Mouse (Mus musculus): ENCODE measurements at regions not wholly inside any gene's neighbourhood (a gene's known extent, or its start where the extent isn't known, plus 50 kb on each side); places are given as distances from the start of the nearest gene placed in this dataset.

DNA sequence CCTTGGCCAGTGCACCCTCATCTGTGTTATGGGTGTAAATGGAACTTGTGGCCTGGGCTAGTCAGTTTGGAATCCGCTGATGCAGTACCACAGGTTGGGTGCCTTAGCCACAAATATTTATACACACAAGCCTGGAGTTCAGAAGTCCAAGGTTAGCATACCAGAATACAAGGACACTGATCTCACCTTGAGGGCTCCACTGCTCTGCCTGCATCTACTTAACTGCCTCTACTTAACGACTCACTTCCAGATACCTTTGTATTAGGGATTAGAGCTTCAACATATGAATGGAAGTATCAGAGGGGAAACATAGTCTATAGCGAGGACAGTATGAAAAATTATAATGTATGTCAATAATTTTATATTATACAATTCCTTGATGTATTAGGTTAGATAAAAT lies 57.5 kb downstream of the Tmem174 start:
- 86% methylated on average over 3 of the region's 3 CpGs for WGBS
- H3K27me3 ChIP-seq (ENCODE audit: control insufficient read depth, insufficient read depth, low read length): no peaks in the 10 kb centered on the region; the same call in 1 of the 2 replicates
- no peak overlapping the region for H3K4me3 ChIP-seq (ENCODE audit: low read depth, low read length)

DNA sequence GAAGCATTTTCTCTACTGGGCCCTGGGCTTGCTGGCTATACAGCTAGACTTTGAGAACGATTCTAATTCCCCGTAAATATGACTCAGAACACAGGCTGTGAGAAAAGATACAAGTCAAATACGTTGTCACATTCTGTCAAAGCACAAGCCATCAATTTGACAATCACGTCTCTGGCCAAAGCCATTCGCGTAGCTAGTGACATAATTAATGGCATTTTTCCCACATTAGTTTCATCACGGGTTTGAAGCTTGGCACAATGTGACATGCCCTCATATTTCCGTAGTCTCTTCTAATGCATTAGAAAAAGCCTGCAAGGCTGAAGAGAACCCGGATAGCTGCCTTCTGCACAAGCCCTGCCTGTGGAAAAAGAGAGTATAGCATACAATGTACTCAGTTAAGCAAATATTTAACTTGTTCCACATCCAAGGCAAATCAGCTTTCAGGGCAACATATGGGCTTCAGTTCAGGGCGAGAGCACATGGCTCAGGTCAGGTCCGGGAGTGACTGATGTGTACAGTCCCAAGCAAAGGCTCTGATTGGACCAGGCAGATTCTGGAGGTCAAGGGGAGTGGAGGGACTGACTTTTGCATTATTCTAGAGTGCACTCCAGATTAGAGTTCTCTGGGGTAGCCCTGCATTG lies 58.7 kb downstream of the Tmem174 start:
- ATAC-seq (replicated peaks; ENCODE audit: insufficient number of reproducible peaks, low FRiP score, low TSS enrichment, low read depth): no peak
- no peak for DNase-seq (ENCODE audit: low spot score)
- no peak overlapping the region for H3K27ac ChIP-seq (replicated peaks; ENCODE audit: low read depth, low read length)
- WGBS: 63% methylated on average over 11 of the region's 11 CpGs
- H3K4me2 ChIP-seq (ENCODE audit: low read depth, low read length): no peak overlapping the region
- H3K36me3 ChIP-seq (replicated peaks; ENCODE audit: control insufficient read depth, insufficient read depth, low read depth, low read length): no peaks in the 10 kb centered on the region
- no peaks in the 10 kb centered on the region; the same call in 1 of the 2 replicates for H3K27me3 ChIP-seq (ENCODE audit: control insufficient read depth, insufficient read depth, low read length)
- H3K9me3 ChIP-seq (replicated peaks; ENCODE audit: control insufficient read depth, low read length): no peaks in the 10 kb centered on the region
- H3K4me3 ChIP-seq (ENCODE audit: low read depth, low read length): no peak overlapping the region
- H3K4me1 ChIP-seq (ENCODE audit: control insufficient read depth, insufficient read depth, low read length): no peaks in the 10 kb centered on the region; the same call in 1 of the 2 replicates
- no peak overlapping the region for H3K9ac ChIP-seq (replicated peaks; ENCODE audit: low read length)

More for the DNA sequence above, 57.5 kb downstream of the Tmem174 start:
- H3K9ac ChIP-seq (replicated peaks; ENCODE audit: low read length): no peak overlapping the region
- ATAC-seq (replicated peaks; ENCODE audit: insufficient number of reproducible peaks, low FRiP score, low TSS enrichment, low read depth) (no peak), DNase-seq (ENCODE audit: low spot score) (no peak)
- no peak overlapping the region for H3K4me2 ChIP-seq (ENCODE audit: low read depth, low read length)
- H3K27ac ChIP-seq (replicated peaks; ENCODE audit: low read depth, low read length): no peak overlapping the region
- no peaks in the 10 kb centered on the region for H3K36me3 ChIP-seq (replicated peaks; ENCODE audit: control insufficient read depth, insufficient read depth, low read depth, low read length)
- H3K4me1 ChIP-seq (ENCODE audit: control insufficient read depth, insufficient read depth, low read length): no peaks in the 10 kb centered on the region
- no peaks in the 10 kb centered on the region for H3K9me3 ChIP-seq (replicated peaks; ENCODE audit: control insufficient read depth, low read length)

DNA sequence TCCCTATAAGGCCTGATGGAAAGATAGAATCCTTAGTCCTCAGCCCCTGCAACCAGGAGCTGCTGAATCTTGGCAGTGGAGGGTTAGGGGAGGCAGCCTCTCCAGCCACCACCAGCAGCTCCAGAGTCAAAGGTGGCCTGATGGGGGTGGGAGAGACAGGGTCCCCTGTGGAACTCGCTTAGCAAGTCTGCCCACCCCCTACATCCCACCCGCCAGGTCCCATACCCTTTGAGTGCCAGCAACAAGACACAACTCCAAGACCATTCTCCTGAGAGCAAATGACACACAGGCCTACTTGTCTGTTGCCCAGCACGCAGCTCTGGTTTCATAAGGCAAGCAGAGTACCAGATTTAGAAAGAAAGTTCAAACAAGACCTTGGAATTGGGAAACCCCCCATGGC lies 61.1 kb downstream of the Tmem174 start:
- Histone ChIP-seq H3K27ac (replicated peaks; ENCODE audit: low read depth, low read length) (no peak overlapping the region), H3K4me2 (ENCODE audit: low read depth, low read length) (no peak overlapping the region), H3K9me3 (replicated peaks; ENCODE audit: control insufficient read depth, low read length) (no peaks in the 10 kb centered on the region), H3K9ac (replicated peaks; ENCODE audit: low read length) (no peak overlapping the region), H3K4me1 (ENCODE audit: control insufficient read depth, insufficient read depth, low read length) (peaks cover 10% of the 10 kb centered on the region), H3K4me3 (ENCODE audit: low read depth, low read length) (no peak overlapping the region), H3K36me3 (replicated peaks; ENCODE audit: control insufficient read depth, insufficient read depth, low read depth, low read length) (no peaks in the 10 kb centered on the region), H3K27me3 (ENCODE audit: control insufficient read depth, insufficient read depth, low read length) (peaks cover 2% of the 10 kb centered on the region; the same call in 1 of the 2 replicates)
- ATAC-seq (replicated peaks; ENCODE audit: insufficient number of reproducible peaks, low FRiP score, low TSS enrichment, low read depth) (no peak), DNase-seq (ENCODE audit: low spot score) (no peak)
- WGBS: 75% methylated on average over 3 of the region's 3 CpGs

DNA sequence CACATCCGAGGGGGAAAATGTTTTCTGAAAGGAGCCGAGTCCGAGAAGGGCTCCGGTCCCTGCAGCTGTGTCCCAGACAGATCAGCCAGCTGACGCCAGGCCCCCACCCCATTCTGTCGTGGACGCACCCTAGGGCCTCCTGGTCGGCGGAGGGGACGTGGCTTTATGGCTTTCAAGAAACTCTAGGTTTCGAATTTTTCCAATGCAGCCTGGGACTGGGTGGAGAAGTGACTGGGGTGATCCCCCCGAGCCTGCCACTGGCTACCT lies 63.2 kb downstream of the Tmem174 start:
- DNase-seq (ENCODE audit: low spot score) (no peak), ATAC-seq (replicated peaks; ENCODE audit: insufficient number of reproducible peaks, low FRiP score, low TSS enrichment, low read depth) (no peak)
- peaks cover 10% of the 10 kb centered on the region for H3K4me1 ChIP-seq (ENCODE audit: control insufficient read depth, insufficient read depth, low read length)
- 14% methylated on average over 12 of the region's 12 CpGs for whole genome bisulfite sequencing
- no peaks in the 10 kb centered on the region for H3K36me3 ChIP-seq (replicated peaks; ENCODE audit: control insufficient read depth, insufficient read depth, low read depth, low read length)
- H3K27me3 ChIP-seq (ENCODE audit: control insufficient read depth, insufficient read depth, low read length): peaks cover 2% of the 10 kb centered on the region; the same call in 1 of the 2 replicates
- no peak overlapping the region for H3K4me2 ChIP-seq (ENCODE audit: low read depth, low read length)
- no peaks in the 10 kb centered on the region for H3K9me3 ChIP-seq (replicated peaks; ENCODE audit: control insufficient read depth, low read length)
- no peak overlapping the region for H3K27ac ChIP-seq (replicated peaks; ENCODE audit: low read depth, low read length)
- H3K9ac ChIP-seq (replicated peaks; ENCODE audit: low read length): 0 out of 2 replicates have a peak overlapping the region, but pooled peaks have one; percentile 14
- no peak overlapping the region for H3K4me3 ChIP-seq (ENCODE audit: low read depth, low read length)

DNA sequence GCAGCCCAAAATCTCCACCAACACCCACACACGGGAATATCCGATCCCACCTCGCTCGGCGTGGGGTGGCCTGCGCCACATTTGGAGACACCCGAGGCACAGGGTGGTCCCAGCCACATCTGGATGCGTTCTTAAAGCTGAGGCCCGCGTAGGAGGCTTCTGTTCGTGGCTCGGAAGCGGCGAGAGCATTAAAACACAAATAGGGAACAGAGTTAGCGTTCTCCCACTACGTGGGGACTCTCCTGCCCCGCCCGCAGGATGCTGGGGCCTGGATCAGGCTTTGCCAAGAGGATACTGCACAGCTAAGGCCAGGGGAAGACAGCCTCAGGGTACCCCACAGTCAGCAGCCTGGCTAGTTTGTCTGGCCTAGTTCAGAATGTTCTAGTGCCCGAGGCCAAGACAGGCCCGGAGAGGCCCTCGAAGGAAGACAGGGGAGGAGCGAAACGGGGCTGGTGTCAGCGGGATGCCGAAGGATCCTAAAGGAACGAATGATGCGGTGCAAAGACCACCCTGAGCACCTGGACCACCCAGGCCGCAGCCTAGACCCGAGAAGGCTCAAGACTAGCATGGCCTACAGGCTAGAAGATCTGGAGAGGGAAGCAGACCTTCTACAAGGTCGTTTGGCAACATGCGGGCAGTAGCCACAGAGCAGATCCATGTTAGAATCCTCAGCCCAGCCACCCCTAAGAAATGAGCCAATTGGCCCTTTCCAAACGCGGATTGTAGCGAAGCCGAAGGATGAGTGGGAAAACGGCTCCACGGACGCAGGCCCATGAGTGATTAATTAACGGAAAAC lies 63.8 kb downstream of the Tmem174 start:
- 5% methylated on average over 39 of the region's 39 CpGs for WGBS
- H3K36me3 ChIP-seq (replicated peaks; ENCODE audit: control insufficient read depth, insufficient read depth, low read depth, low read length): no peaks in the 10 kb centered on the region
- H3K4me3 ChIP-seq (ENCODE audit: low read depth, low read length): peak overlapping the region; percentile 29
- peak overlapping the region; percentile 59; the same call in 1 of the 2 replicates for H3K27ac ChIP-seq (replicated peaks; ENCODE audit: low read depth, low read length)
- peak; percentile 51; the same call in 1 of the 2 replicates for ATAC-seq (replicated peaks; ENCODE audit: insufficient number of reproducible peaks, low FRiP score, low TSS enrichment, low read depth)
- peaks cover 2% of the 10 kb centered on the region; the same call in 1 of the 2 replicates for H3K27me3 ChIP-seq (ENCODE audit: control insufficient read depth, insufficient read depth, low read length)
- peak overlapping the region; percentile 48; the same call in 1 of the 2 replicates for H3K9ac ChIP-seq (replicated peaks; ENCODE audit: low read length)
- DNase-seq (ENCODE audit: low spot score): peak; percentile 45
- H3K9me3 ChIP-seq (replicated peaks; ENCODE audit: control insufficient read depth, low read length): no peaks in the 10 kb centered on the region
- peaks cover 10% of the 10 kb centered on the region for H3K4me1 ChIP-seq (ENCODE audit: control insufficient read depth, insufficient read depth, low read length)
- H3K4me2 ChIP-seq (ENCODE audit: low read depth, low read length): peak overlapping the region; percentile 69

DNA sequence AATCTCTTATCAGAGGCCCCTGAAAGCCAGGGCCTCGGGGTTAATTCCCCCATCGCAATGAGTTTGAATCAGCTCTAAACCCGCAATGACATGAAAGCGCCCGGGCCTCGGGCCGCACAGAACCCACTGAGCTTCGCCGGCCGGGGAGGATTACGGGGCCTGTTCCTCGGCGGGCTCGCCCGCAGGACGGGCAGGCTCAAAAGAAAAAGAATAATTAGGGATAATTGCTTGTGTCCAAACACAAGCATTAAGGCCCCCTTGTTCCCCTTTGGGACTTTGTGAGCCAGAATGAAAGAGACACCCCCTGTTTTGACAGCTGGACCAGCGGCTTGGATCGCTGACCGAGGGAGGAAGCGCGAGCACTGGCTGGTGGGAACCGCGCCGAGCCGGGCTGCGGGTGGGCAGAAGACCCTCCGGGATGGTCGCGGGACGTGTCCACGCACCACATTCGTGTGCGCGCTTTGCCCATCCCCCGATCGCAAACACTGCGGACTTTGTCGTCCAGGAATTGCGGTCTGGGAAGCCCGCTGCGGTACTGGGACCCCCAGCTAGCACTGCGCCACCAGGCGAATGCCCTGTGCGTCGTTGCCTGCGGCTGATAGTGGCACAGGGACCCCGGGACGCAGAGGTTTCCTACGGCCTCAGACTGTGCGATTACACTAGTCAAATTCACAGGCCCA lies 64.5 kb downstream of the Tmem174 start:
- H3K4me1 ChIP-seq (ENCODE audit: control insufficient read depth, insufficient read depth, low read length): peaks cover 10% of the 10 kb centered on the region
- H3K36me3 ChIP-seq (replicated peaks; ENCODE audit: control insufficient read depth, insufficient read depth, low read depth, low read length): no peaks in the 10 kb centered on the region
- no peaks in the 10 kb centered on the region for H3K9me3 ChIP-seq (replicated peaks; ENCODE audit: control insufficient read depth, low read length)
- DNase-seq (ENCODE audit: low spot score) (peak; percentile 78), ATAC-seq (replicated peaks; ENCODE audit: insufficient number of reproducible peaks, low FRiP score, low TSS enrichment, low read depth) (peak; percentile 39; the same call in 1 of the 2 replicates)
- peak overlapping the region; percentile 59; the same call in 1 of the 2 replicates for H3K27ac ChIP-seq (replicated peaks; ENCODE audit: low read depth, low read length)
- no peak overlapping the region; the same call in none of the 2 replicates for H3K9ac ChIP-seq (replicated peaks; ENCODE audit: low read length)
- peaks cover 2% of the 10 kb centered on the region; the same call in 1 of the 2 replicates for H3K27me3 ChIP-seq (ENCODE audit: control insufficient read depth, insufficient read depth, low read length)
- peak overlapping the region; percentile 29 for H3K4me3 ChIP-seq (ENCODE audit: low read depth, low read length)
- WGBS: under 1% methylated on average over 50 of the region's 50 CpGs
- peak overlapping the region; percentile 69 for H3K4me2 ChIP-seq (ENCODE audit: low read depth, low read length)

DNA sequence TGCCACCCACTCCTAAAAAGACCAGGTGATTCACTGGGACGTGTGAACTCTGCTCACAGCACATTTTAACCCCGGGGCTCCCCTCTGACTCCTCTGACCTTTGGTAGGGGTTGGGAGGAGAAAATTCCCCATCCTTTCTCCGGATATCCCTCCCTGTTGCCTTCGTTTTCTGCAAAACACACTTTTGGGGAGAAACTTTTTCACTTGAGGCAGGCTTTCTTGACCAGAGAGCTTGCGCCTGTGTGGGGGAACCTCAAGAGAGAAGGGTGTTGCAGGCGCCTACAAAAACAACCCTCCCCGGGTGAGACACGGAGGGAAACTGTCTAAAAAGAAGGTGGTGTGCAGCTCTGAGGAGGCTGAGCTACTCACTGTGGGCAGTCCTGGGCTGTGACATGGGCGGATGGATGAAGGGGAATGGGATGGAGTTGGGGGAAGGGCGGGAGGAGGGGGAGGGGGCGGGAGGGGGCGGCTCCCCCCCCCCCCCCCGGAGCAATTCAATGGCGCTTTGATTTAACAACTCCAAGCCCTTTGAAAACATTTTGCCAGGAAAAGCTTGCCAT lies 65.1 kb downstream of the Tmem174 start:
- peaks cover 2% of the 10 kb centered on the region; the same call in 1 of the 2 replicates for H3K27me3 ChIP-seq (ENCODE audit: control insufficient read depth, insufficient read depth, low read length)
- DNase-seq (ENCODE audit: low spot score) (no peak), ATAC-seq (replicated peaks; ENCODE audit: insufficient number of reproducible peaks, low FRiP score, low TSS enrichment, low read depth) (no peak)
- no peaks in the 10 kb centered on the region for H3K36me3 ChIP-seq (replicated peaks; ENCODE audit: control insufficient read depth, insufficient read depth, low read depth, low read length)
- H3K4me3 ChIP-seq (ENCODE audit: low read depth, low read length): peak overlapping the region; percentile 29
- peaks cover 10% of the 10 kb centered on the region for H3K4me1 ChIP-seq (ENCODE audit: control insufficient read depth, insufficient read depth, low read length)
- H3K9me3 ChIP-seq (replicated peaks; ENCODE audit: control insufficient read depth, low read length): no peaks in the 10 kb centered on the region
- WGBS: 2% methylated on average over 11 of the region's 14 CpGs
- H3K4me2 ChIP-seq (ENCODE audit: low read depth, low read length): peak overlapping the region; percentile 69
- H3K27ac ChIP-seq (replicated peaks; ENCODE audit: low read depth, low read length): no peak overlapping the region
- no peak overlapping the region for H3K9ac ChIP-seq (replicated peaks; ENCODE audit: low read length)
